Mouse (Mus musculus) hindbrain, embryonic 16.5 days (tissue): ENCODE results near the gene Ifitm1. TPM values are rescaled to one million over a fixed set of nuclear protein-coding genes. Genes with fewer than 3 reads are reported as not detected.

Experiments
- ATAC-seq: fragments of 200-750 bp; cut with Nextera tagmentation; 2 replicates; pipeline ENCODE4 v1.8.0; 2017; ENCODE audit warnings: moderate TSS enrichment, moderate library complexity
- H3K27ac ChIP-seq: fragments of 300-500 bp; sonication (generic); 2 replicates; pipeline ENCODE4 v1.5.1; 2014; ENCODE audit warnings: low read depth, mild to moderate bottlenecking, control low read depth, low read length, moderate library complexity
- H3K27me3 ChIP-seq: fragments of 300-500 bp; sonication (generic); replicated peaks from 2 replicates; pipeline ENCODE4 v1.6.1; 2014; ENCODE audit warnings: low read length; ENCODE audit not compliant: control insufficient read depth, insufficient read depth
- H3K36me3 ChIP-seq: fragments of 300-500 bp; sonication (generic); 2 replicates; pipeline ENCODE4 v1.6.1; 2014; ENCODE audit warnings: mild to moderate bottlenecking, low read length, moderate library complexity, mixed read lengths; ENCODE audit not compliant: control insufficient read depth, insufficient read depth
- H3K4me1 ChIP-seq: fragments of 300-500 bp; sonication (generic); 2 replicates; pipeline ENCODE4 v1.6.1; 2014; ENCODE audit warnings: low read depth, low read length; ENCODE audit not compliant: control insufficient read depth, insufficient read depth
- H3K4me2 ChIP-seq: fragments of 300-500 bp; sonication (generic); 2 replicates; pipeline ENCODE4 v1.6.1; 2014; ENCODE audit warnings: mild to moderate bottlenecking, low read length, control low read depth, moderate library complexity
- H3K4me3 ChIP-seq: fragments of 300-500 bp; sonication (generic); 2 replicates; pipeline ENCODE4 v1.5.1; 2014; ENCODE audit warnings: mild to moderate bottlenecking, low read length, control low read depth, moderate library complexity
- H3K9ac ChIP-seq: fragments of 300-500 bp; sonication (generic); 2 replicates; pipeline ENCODE4 v1.6.1; 2014; ENCODE audit warnings: low read depth, mild to moderate bottlenecking, control low read depth, low read length, moderate library complexity
- H3K9me3 ChIP-seq: fragments of 300-500 bp; sonication (generic); 2 replicates; pipeline ENCODE4 v1.6.1; 2014; ENCODE audit warnings: mild to moderate bottlenecking, low read length, moderate library complexity; ENCODE audit not compliant: control insufficient read depth
- WGBS: fragments of 180-500 bp; shearing (Covaris S2); extraction: QIAGEN DNeasy Blood & Tissue Kit; methylation state at CpG from one replicate; pipeline ENCODE4 v1.1.7; 2014; 5-methylcytosine and 5-hydroxymethylcytosine counted together
- polyA plus RNA-seq: library from polyadenylated mRNA; unstranded; fragments of >200 nt; fragmentation: Nextera tagmentation; extraction: Ambion mirVana; gene quantifications from 2 replicates; pipeline ENCODE4 v1.2.1, GENCODE M21; 2015

The Ifitm1 gene
- polyA plus RNA-seq, 1 experiment from 2014 or later, result 19.4 TPM

GRCm38 (mm10) chr7:140954733-140955071 is 12.3 kb upstream of the Ifitm1 start:
- H3K4me1 ChIP-seq, result no peaks in the 10 kb centered on the region; the same call in 1 of the 2 replicates
- H3K36me3 ChIP-seq, result no peaks in the 10 kb centered on the region
- 13% methylated on average over 9 of the region's 9 CpGs for WGBS
- no peak overlapping the region for H3K27ac ChIP-seq
- ATAC-seq, result no peak
- H3K27me3 ChIP-seq, result no peaks in the 10 kb centered on the region
- H3K4me2 ChIP-seq, result peak overlapping the region; percentile 64
- H3K9ac ChIP-seq, result no peak overlapping the region; the same call in 1 of the 2 replicates
- H3K9me3 ChIP-seq, result no peaks in the 10 kb centered on the region
- H3K4me3 ChIP-seq, result peak overlapping the region; percentile 38

- no peak overlapping the region for H3K27ac ChIP-seq
- H3K4me1 ChIP-seq, result no peaks in the 10 kb centered on the region; the same call in 1 of the 2 replicates
- H3K27me3 ChIP-seq, result no peaks in the 10 kb centered on the region
- H3K4me2 ChIP-seq, result peak overlapping the region; percentile 64
- H3K9ac ChIP-seq, result peak overlapping the region; percentile 58
- no peaks in the 10 kb centered on the region for H3K9me3 ChIP-seq
- ATAC-seq, result peak; percentile 44
- H3K4me3 ChIP-seq, result peak overlapping the region; percentile 38
- H3K36me3 ChIP-seq, result no peaks in the 10 kb centered on the region
- WGBS, result 16% methylated on average over 17 of the region's 17 CpGs
These were observed 11.7 kb upstream of the Ifitm1 start for GRCm38 (mm10) chr7:140955342-140955741.

GRCm38 (mm10) chr7:140955758-140956555 is 11.1 kb upstream of the Ifitm1 start, which contains the start of the genes Gm45717 and Ifitm2:
Gm45717 (minus strand) TSS chr7:140955937.
Ifitm2 (minus strand) TSS chr7:140955987.
- Histone ChIP-seq H3K4me3 (peak within 1 kb of the TSS; percentile 38), H3K36me3 (no peaks in the 10 kb centered on the region), H3K27me3 (no peaks in the 10 kb centered on the region), H3K4me2 (peak within 1 kb of the TSS; percentile 64), H3K4me1 (no peaks in the 10 kb centered on the region; the same call in 1 of the 2 replicates), H3K9ac (peak within 1 kb of the TSS; percentile 58), H3K27ac (peak within 1 kb of the TSS; percentile 44; the same call in 1 of the 2 replicates), H3K9me3 (no peaks in the 10 kb centered on the region)
- peak; percentile 56; the same call in 1 of the 2 replicates for ATAC-seq
- 22% methylated on average over 11 of the region's 11 CpGs for WGBS

GRCm38 (mm10) chr7:140956556-140956869 is 10.5 kb upstream of the Ifitm1 start:
- Histone ChIP-seq H3K4me3 (no peak overlapping the region), H3K9me3 (no peaks in the 10 kb centered on the region), H3K36me3 (no peaks in the 10 kb centered on the region), H3K9ac (no peak overlapping the region), H3K4me1 (no peaks in the 10 kb centered on the region; the same call in 1 of the 2 replicates), H3K27me3 (no peaks in the 10 kb centered on the region), H3K4me2 (no peak overlapping the region), H3K27ac (no peak overlapping the region)
- no peak for ATAC-seq
- WGBS, result 64% methylated on average over 6 of the region's 6 CpGs

- no peak overlapping the region for H3K9ac ChIP-seq
- no peak for ATAC-seq
These were observed 7.7 kb upstream of the Ifitm1 start for GRCm38 (mm10) chr7:140959181-140959901.

GRCm38 (mm10) chr7:140960026-140960425 is 7.0 kb upstream of the Ifitm1 start:
- H3K4me1 ChIP-seq, result no peaks in the 10 kb centered on the region; the same call in 1 of the 2 replicates
- no peaks in the 10 kb centered on the region for H3K36me3 ChIP-seq
- no peaks in the 10 kb centered on the region for H3K27me3 ChIP-seq
- WGBS, result 60% methylated on average over 5 of the region's 5 CpGs
- H3K4me3 ChIP-seq, result no peak overlapping the region
- H3K4me2 ChIP-seq, result no peak overlapping the region
- no peaks in the 10 kb centered on the region for H3K9me3 ChIP-seq
- H3K9ac ChIP-seq, result no peak overlapping the region
- ATAC-seq, result no peak
- no peak overlapping the region for H3K27ac ChIP-seq

More at GRCm38 (mm10) chr7:140959181-140959901, 7.7 kb upstream of the Ifitm1 start:
- no peaks in the 10 kb centered on the region for H3K9me3 ChIP-seq
- H3K36me3 ChIP-seq, result no peaks in the 10 kb centered on the region
- 5% methylated on average over 9 of the region's 9 CpGs for WGBS
- no peaks in the 10 kb centered on the region; the same call in 1 of the 2 replicates for H3K4me1 ChIP-seq
- no peak overlapping the region for H3K4me3 ChIP-seq
- no peak overlapping the region for H3K27ac ChIP-seq
- H3K27me3 ChIP-seq, result no peaks in the 10 kb centered on the region
- H3K4me2 ChIP-seq, result no peak overlapping the region

GRCm38 (mm10) chr7:140961416-140961815 is 5.6 kb upstream of the Ifitm1 start:
- H3K27ac ChIP-seq, result no peak overlapping the region
- no peak for ATAC-seq
- no peak overlapping the region for H3K4me2 ChIP-seq
- WGBS, result 65% methylated on average over 2 of the region's 2 CpGs
- no peak overlapping the region for H3K9ac ChIP-seq
- H3K4me3 ChIP-seq, result no peak overlapping the region
- H3K9me3 ChIP-seq, result no peaks in the 10 kb centered on the region
- no peaks in the 10 kb centered on the region for H3K4me1 ChIP-seq
- no peaks in the 10 kb centered on the region for H3K36me3 ChIP-seq
- H3K27me3 ChIP-seq, result no peaks in the 10 kb centered on the region

- no peak overlapping the region for H3K27ac ChIP-seq
- WGBS, result 61% methylated on average over 2 of the region's 2 CpGs
- no peak overlapping the region for H3K9ac ChIP-seq
- no peaks in the 10 kb centered on the region for H3K4me1 ChIP-seq
- no peaks in the 10 kb centered on the region for H3K9me3 ChIP-seq
- no peak overlapping the region for H3K4me2 ChIP-seq
- H3K4me3 ChIP-seq, result no peak overlapping the region
- no peaks in the 10 kb centered on the region for H3K27me3 ChIP-seq
- no peak for ATAC-seq
- H3K36me3 ChIP-seq, result no peaks in the 10 kb centered on the region
These were observed 4.3 kb upstream of the Ifitm1 start for GRCm38 (mm10) chr7:140962733-140963132.
